Mouse (Mus musculus) frontal cortex, postnatal 36 days (tissue): ENCODE measurements around the gene Tcf12.

Source experiments
- DNase-seq, 2 experiments: peaks; one replicate each; pipeline ENCODE4 v3.0.0; 2022; ENCODE audit warnings: low spot score in 2 of 2

The Tcf12 gene

DNA sequence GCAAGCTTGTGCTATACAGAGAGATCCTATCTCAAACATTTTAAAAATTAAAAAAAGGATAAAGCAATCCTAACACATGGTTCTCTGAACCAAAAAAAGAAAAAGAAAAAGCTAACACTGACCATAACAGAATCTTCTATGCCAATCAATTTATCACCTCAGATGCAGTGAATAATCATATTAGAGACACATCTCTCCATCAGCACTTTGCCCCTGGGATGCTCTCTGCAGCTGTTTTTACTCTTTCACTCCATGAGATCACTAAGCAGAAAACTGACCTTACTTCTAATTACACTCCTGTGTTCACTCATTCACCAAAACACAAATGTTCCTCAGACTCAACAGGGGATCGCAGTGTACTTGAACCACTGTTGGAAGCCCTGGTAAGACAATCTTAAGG lies 128.8 kb downstream of the Tcf12 start:
- no peak for DNase-seq

DNA sequence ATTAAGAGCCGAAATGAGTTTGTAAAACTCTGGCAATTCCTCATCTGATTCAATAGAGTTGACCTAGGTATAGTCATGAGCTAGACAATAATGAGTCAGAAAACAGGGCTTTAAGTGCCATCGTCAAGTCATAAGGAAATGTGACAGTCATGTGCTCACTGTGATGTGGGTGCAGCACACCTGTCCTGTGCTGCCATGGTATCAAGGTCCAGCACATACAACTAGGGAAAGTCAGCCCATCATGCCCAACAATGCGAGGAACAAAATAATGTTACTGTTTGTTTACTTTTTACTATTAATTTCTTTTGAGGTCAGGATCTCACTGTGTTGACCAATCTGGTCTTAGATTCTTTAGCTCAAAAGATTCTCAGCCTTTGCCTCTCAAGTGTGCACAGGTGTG lies 130.6 kb downstream of the Tcf12 start:
- no peak for DNase-seq

DNA sequence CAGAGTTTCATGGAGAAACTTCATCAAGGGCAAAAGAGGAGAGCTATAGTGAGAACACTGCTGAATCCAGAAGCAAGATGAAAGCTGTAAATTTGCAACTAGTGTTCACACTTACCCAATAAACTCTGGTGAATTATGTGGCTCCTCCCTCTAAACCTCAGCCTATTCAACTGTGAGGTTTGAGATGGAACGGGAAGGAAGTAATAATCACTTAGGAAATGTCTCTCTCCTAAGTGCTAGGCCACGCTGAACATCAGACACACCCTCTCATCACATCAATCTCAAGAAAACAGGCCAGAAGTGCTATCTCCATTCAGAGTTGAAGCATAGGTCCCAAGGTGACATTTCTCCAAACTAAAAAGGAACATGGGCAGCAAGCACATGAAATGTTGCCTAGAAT lies 131.1 kb downstream of the Tcf12 start:
- DNase-seq = no peak

DNA sequence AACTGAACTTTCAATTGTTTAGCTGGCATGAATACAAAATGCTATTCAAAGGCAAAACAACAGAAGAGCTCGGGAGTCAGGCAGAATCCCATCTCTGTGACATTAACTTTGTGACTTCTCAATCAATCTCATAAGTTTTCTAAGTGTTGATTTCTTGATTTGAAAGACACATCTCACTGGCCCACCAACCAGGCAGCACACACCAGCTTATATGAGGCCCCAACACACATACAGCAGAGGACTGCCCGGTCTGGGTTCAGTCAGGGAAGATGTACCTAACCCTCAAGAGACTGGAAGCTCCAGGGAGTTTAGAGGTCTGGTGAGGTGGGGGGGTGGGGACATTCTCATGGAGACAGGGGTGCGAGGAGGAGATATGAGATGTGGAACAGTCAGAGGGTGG lies 132.8 kb downstream of the Tcf12 start:
- no peak for DNase-seq

DNA sequence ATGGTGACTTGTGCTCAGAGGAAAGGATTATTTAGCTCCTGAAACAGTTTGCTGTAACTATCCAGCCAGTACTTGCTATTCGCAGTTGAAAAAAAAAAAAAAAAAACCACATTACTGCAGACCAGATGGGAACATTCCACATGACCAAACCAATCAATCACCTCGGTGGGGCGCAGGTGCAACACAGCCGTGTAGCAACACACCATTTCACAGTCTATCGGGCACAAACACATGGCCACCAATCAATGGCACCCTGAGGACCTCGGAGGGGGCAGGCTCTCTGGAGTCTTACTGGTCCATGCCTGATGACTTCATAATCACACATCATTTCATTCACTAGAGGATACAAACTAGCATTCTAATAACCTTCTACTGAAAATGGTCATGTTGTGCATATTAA lies 135.6 kb downstream of the Tcf12 start:
- DNase-seq = no peak

DNA sequence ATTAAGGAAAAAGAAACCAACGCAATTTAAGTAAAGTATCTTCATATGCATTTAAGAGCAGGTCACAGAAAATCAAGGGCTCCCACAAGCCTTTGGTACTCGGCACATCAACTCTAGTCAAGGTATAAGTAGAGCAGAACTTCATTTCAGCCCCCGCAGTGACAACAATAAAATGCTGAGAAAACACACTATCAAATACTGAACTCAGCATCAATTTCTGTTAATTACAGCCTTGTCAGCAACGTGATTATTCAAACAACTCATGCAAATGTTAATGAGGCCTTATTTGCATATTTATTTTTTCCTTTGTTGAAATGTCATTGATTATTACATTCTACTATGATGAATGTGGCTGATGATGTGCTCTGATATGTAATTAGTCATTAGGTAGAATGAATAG lies 136.5 kb downstream of the Tcf12 start:
- no peak for DNase-seq

DNA sequence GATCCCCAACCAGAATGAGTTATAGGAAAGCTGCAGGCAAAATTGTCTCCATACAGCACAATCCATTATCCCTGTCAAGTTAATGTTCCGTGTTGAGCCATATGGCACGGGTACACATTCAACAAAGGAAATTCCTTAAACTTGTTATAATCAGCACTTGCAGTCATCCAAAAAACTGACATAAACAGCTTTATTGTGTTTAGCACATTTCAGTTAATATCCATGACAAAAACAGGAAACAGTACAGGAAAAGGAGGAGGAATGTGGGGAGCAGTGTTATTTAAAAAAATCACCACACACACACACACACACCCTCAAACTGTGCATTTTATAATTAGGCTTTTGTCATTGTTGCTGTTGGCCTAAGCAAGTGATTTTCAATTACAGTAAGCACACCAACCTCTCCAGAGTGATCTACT lies 137.1 kb downstream of the Tcf12 start:
- no peak for DNase-seq

DNA sequence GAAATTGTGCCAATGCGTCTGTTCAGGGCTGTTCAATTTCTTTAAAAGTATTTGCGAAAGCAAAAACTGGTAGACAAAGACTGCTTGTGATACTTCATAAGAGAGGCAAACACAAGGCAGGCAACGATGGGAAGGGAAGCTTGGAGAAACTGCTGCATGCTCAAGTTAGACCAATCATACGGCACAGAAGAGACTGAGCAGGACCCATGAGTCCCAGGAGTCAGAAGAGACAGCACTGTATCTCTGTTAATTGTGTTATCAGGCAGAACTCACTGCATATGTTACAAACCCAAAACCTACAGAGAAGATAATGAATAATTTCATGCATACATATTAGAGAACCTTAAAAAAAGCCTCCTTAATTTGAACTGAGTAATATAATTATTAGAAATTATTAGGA lies 147.6 kb downstream of the Tcf12 start:
- no peak for DNase-seq

DNA sequence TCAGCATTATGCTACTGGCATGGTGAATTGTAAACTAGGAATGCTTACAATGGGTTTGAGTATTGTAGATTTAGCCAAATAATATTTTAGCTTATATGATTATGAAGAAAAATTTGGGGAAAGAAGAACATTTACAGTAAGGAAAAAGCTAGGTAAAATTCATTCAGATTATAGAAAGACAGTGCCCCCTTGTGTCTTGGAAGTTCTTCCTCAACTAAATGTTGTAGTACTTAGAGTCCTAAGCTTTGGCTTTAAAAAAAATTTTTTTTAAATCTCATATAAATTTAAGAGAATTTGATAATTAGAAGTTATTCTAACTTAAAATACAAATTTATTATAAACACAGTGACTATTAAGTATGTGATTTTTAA lies 151.7 kb downstream of the Tcf12 start:
- no peak for DNase-seq

DNA sequence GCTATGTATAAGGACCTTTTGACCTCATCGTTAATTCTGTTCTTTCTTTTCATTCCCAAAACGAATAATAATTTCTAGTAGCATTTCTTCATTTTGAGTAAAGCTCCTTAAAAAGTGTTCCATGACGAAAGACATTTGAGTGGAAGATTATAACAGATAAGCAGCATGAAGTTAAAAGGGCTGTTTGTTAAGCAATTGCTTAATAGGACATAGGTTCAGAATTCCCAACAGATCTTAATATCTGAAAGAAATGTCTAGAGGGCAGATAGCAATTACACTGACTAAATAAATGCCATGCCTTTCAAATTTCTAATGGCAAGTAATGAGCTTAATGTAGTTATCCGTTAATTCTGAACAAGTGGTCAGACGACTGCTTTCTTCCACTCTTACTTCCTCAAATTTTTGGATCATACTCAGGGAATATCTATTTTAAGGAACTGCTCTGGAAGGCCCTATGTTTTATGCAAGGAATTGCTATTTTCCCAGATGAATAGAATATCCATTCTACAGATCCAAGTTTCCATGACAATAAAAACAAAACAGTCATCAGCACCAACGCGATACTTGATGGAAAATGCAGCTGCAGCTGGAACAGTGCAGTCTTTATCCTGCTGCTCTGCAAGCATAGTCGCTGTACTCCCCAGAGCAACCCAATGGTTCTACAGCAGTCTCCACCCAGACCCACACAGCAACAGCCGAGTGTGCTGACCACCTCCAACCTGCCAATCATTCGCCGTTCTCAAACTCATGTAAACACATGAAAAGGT lies 152.2 kb downstream of the Tcf12 start:
- DNase-seq = peak; percentile 22 to 27

DNA sequence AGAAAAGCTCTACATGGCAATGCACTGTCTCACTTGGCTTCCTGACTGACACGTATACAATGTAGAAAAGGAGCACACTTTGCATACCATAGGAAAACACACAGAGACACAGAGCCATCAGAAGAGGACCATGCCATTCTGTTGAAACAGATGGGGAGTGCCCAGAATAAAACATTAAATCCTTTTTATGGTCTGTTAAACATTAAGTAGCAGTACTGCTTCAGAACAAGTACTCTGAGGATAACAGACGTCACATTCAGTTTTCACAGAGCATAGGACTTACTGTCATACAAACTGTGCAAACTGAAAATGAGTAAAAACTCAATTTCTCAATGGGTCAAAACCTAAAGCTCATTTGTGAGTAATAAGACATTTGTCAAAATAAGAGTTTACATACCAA lies 158.5 kb downstream of the Tcf12 start:
- no peak for DNase-seq

DNA sequence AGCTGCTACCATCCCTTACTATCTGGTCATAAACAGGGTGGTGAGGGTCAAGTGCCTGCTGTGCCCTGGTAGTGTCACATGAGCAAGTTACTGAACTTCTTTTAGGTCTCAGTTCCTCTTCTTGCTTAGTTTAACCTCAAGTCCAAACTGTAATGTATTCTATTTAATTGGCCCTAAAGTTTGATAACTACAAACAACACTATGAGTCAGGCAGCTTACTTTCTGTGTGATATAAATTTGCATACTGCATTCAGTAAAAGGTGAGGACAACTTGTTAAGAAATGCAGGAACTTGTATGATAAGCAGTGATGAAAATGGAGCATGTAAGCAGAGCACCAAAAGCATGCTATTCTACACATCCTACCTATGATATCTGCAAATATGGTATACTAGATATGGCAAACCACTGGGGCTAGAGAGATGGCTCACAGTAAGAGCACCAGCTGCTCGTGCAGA lies 159.0 kb downstream of the Tcf12 start:
- DNase-seq = no peak

DNA sequence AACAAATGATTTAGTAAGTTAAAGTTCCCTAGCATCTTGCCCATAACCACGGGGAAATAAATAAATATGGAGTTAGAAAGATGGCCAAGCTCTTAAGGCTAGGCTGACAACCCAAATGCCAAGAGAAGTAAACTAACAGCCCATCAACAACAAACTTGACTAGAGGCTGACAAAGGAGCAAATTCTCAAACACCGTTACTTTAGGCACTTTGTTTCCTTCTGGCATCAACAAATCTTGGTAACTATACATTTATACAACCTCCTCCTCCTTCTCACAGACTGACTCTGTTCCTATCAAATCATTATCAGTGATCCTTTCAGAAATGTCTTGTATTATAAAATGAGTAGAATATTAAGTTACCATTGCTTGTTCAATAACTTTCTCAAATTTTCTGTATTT lies 159.7 kb downstream of the Tcf12 start:
- DNase-seq = no peak

DNA sequence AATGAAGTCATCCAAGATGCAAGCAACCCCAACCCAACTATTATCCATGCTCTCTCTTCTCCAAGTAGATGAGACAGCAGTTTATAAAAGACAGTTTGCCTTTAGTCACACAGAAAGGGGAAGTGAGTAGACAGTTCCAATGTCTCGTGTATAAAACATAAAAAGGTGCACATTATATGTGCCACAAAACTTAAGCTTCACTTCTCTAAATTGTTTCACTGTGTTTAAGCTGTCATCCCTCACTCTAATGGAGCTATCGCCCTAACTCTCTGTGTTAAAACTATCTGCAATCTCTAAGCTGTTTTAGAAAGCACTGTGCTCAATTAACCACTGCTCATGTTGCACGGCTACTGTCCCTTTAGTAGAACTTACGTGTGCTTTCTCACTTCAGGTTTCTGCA lies 160.3 kb downstream of the Tcf12 start:
- no peak for DNase-seq

DNA sequence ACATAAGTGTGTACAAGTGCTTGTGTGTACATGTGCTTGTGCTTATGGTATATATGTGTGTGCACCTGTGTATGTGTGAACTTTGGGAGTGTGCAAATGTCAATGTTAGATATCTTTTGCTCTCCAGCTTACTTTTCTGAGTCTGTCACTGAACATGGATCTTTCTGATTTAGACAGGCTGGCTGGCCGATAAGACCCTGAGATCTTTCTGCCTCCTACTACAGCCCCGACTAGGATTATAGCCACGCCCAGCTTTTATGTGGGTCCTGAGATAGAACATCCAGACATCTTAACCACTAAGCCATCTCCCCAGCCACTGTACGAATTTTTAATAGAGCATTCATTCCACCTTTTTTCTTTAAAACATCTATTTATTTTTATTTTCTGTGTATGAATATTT lies 166.9 kb downstream of the Tcf12 start:
- DNase-seq = no peak

DNA sequence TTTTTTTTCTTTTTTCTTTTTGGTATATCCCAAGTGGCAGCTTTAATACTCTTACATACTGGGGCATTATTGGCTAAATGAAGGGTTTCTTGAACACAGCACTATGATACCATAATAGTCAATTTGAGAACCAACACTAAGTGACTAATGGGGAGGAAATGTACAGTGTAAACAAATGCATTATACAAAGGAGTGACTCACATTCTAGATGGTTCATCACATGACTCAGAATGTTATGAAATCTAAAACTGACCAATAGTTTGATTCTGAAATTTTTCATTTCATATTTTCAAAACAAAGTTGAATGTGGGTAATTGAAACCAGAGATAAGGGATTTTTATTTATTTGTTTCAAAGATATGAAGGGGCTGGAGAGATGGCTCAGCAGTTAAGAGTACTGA lies 169.2 kb downstream of the Tcf12 start:
- no peak for DNase-seq

DNA sequence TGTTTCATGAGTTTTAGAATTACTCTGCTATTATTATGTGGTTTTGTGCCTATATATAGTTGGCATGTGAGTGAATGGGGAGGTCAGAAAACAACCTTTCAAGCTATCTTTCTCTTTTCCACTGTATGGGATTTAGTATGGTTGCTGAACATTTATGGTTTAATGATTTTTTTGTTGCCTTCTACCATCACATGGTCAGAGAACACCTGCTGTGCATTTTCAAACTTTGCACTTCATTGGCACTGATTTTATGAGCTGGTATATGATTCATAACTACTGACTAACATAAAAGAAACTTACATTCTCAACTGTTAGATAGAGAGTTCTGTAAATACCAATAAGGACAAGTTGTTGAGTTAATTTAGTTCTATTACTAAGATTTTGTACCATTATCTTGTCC lies 171.7 kb downstream of the Tcf12 start:
- no peak for DNase-seq

DNA sequence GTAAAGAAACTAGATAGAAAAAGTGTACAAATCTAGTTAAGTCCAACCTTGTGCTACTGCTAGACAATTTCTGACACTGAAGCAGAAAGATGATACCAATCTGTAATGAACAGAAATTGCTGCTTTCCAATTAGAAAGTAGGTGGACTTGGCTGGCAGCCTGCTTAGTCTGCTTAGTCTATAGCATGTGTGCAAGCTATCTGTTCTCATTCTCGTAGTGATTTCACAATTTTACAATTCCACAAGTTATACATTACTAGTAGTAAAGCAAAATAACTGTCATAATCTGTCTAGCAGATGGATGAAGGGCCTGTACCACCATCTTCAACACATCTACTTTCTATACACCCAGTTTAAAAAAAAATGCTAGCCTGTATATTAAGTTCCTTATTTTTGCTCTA lies 175.5 kb downstream of the Tcf12 start:
- DNase-seq = no peak

DNA sequence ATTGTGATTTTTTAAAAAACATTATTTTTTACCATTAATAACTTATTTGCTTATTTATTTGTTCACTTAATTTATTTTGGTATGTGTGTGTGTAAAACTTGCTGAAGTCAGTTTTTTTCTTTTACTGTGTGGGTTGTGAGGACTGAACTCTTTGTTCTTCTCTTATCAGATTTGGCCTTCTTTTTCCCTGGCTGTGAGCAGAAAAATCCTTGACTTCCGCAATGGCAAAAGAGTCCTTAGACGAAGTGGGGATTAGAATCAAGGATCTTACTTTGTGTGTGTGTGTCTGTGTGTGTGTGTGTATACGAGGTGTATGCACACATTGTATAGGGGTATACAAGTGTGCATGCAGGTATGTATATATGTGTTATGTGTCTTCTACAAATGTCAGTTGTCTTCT lies 176.8 kb downstream of the Tcf12 start:
- DNase-seq = no peak

DNA sequence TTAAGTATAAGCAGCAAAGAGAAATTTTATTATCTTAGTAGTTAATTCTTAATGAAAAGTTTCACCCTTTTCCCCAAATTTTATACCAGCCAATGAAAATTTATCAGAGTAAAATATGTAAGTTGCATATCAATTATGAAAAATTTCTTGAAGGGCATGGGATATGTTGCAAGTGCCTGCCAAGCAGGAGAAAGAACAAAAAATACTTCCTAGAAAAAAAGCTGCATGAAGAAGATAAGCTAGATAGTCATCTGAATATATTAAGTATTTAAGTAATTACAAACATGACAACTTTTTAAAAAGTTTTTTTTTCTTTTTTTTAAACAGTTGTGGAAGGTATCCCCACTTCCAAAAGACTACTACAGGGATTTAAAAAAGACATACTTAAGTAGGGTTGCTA lies 179.7 kb downstream of the Tcf12 start:
- no peak for DNase-seq

DNA sequence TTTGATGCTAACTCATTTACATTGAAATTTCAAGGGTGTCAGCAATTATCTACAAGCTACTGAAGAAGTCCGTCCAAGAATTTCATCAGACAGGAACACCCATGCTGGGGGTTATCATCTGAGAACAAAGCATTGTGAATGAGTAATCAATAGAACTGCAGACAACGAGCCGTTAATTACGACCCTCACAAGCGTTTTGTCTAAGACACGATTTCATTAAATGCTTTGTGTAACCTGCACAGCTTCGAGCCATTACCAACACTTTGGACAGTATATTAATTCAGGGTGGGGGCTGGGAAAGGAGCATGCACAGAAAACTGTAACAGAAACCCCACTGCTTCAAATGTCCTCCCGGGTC lies 180.3 kb downstream of the Tcf12 start:
- no peak for DNase-seq

DNA sequence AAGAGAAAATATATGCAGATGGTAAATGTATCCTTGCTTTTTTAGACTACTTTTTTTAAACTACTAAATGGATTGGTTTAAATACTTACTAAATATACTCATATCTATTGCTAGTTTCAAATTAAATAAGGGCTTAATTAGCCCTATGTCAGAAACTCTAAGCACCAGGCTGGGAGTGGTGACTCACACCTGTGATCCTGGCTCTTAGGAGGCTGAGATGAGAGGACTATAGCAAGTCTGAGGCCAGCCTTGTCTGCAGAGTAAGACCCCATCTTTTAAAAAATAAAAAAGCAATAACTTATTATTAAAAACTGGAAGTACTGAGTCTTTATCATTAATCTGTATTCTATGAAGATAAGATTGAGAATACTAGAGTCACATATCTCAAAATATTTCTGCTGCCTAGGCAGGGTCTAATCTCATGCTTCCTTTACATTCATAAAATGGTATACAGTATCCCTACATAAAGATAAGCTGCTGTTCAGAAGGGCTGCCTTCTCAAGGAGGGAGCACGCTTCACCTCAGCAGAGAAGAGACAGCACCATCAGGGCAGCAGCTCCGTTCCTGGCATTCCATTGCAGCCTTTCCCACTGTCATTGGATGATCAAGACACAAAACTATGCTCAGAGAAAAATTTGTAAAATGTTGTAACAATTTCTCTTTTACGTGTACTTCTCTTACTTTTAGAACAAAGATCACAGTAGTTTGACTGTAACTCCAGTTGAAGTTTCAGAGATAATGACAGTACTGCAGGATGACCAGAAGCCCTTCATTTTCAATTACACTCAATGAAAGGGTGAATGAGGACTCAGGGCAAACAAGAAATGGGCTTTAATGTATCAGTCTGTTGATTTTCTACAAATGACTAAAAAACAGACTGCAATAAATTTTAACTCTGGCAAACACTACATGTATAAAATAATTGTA lies 181.0 kb downstream of the Tcf12 start:
- DNase-seq = no peak

DNA sequence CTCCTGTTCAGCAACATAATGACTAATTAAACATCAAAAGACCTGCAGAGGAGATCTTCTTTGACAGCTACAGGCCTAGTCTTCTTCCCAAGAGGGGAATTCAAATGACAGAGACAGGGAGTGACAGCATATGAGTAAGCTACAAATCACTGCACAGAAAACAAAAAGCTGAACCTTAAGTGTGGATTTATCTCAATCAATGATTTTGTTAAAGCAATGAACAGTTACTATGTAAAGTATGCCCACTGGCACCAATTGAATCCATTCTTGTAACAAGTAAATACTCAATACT lies 195.1 kb downstream of the Tcf12 start:
- DNase-seq = no peak
